Mouse (Mus musculus): ENCODE measurements around the gene Ovol3.

- peak; percentile 45 for TF ChIP-seq POLR2A (IDR thresholded peaks at IDR 0.05; ENCODE audit: control insufficient read depth, extremely low read depth, insufficient read depth, low read length, poor library complexity)
- peak; percentile 67; the same call in 1 of the 2 replicates for TF ChIP-seq CTCF (IDR thresholded peaks at IDR 0.05; ENCODE audit: borderline replicate concordance, control insufficient read depth, extremely low read depth, insufficient read depth, low read length, poor library complexity)
Measured at GRCm38 (mm10) chr7:30231669-30232454, 3.7 kb downstream of the Ovol3 start, which contains the start of the genes Polr2i and Tbcb.
